Mouse (Mus musculus): Measurements from ENCODE around the gene Oscar.

GRCm38 (mm10) chr7:3595146-3595545 lies 20.8 kb downstream of the Oscar start:
- no peak for TF ChIP-seq EP300 (IDR thresholded peaks at IDR 0.05; ENCODE audit: low read depth)
- no peak for TF ChIP-seq CTCF (IDR thresholded peaks at IDR 0.05; ENCODE audit: low read depth)
